Mouse (Mus musculus) hindbrain, embryonic 13.5 days (tissue): ENCODE results near the gene Cuedc2. TPM values are rescaled to one million over a fixed set of nuclear protein-coding genes. Genes with fewer than 3 reads are reported as not detected.
A peak's percentile ranks its signal among the peaks of the same experiment; 100 is the strongest.

Experiments
- ATAC-seq: fragments of 200-750 bp; cut with Nextera tagmentation; 2 replicates; pipeline ENCODE4 v1.8.0; 2017; ENCODE audit warnings: moderate TSS enrichment; ENCODE audit not compliant: low FRiP score
- H3K27ac ChIP-seq: fragments of 300-500 bp; sonication (generic); 2 replicates; pipeline ENCODE4 v1.5.1; 2015; ENCODE audit warnings: inconsistent platforms, mild to moderate bottlenecking, moderate library complexity
- H3K27me3 ChIP-seq: fragments of 300-500 bp; sonication (generic); 2 replicates; pipeline ENCODE4 v1.6.1; 2015; ENCODE audit warnings: mild to moderate bottlenecking, inconsistent platforms
- H3K36me3 ChIP-seq: fragments of 300-500 bp; sonication (generic); 2 replicates; pipeline ENCODE4 v1.6.1; 2015; ENCODE audit warnings: mild to moderate bottlenecking, inconsistent platforms
- H3K4me1 ChIP-seq: fragments of 300-500 bp; sonication (generic); replicated peaks from 2 replicates; pipeline ENCODE4 v1.6.1; 2015; ENCODE audit warnings: inconsistent platforms
- H3K4me2 ChIP-seq: fragments of 300-500 bp; sonication (generic); 2 replicates; pipeline ENCODE4 v1.6.1; 2015; ENCODE audit warnings: inconsistent platforms, mild to moderate bottlenecking, moderate library complexity
- H3K4me3 ChIP-seq: fragments of 300-500 bp; sonication (generic); 2 replicates; pipeline ENCODE4 v1.5.1; 2015; ENCODE audit warnings: mild to moderate bottlenecking, inconsistent platforms
- H3K9ac ChIP-seq: fragments of 300-500 bp; sonication (generic); 2 replicates; pipeline ENCODE4 v1.6.1; 2015; ENCODE audit warnings: mild to moderate bottlenecking, inconsistent platforms
- H3K9me3 ChIP-seq: fragments of 300-500 bp; sonication (generic); 2 replicates; pipeline ENCODE4 v1.6.1; 2016; ENCODE audit warnings: inconsistent platforms
- WGBS: fragments of 180-500 bp; shearing (Covaris S2); methylation state at CpG from one replicate; pipeline ENCODE4 v1.1.7; 2015; 5-methylcytosine and 5-hydroxymethylcytosine counted together
- polyA plus RNA-seq: library from polyadenylated mRNA; unstranded; fragments of >200 nt; fragmentation: Nextera tagmentation; extraction: Ambion mirVana; gene quantifications from 2 replicates; pipeline ENCODE4 v1.2.1, GENCODE M21; 2015

Gene Cuedc2
- polyA plus RNA-seq, 1 experiment from 2014 or later: 326 TPM

DNA sequence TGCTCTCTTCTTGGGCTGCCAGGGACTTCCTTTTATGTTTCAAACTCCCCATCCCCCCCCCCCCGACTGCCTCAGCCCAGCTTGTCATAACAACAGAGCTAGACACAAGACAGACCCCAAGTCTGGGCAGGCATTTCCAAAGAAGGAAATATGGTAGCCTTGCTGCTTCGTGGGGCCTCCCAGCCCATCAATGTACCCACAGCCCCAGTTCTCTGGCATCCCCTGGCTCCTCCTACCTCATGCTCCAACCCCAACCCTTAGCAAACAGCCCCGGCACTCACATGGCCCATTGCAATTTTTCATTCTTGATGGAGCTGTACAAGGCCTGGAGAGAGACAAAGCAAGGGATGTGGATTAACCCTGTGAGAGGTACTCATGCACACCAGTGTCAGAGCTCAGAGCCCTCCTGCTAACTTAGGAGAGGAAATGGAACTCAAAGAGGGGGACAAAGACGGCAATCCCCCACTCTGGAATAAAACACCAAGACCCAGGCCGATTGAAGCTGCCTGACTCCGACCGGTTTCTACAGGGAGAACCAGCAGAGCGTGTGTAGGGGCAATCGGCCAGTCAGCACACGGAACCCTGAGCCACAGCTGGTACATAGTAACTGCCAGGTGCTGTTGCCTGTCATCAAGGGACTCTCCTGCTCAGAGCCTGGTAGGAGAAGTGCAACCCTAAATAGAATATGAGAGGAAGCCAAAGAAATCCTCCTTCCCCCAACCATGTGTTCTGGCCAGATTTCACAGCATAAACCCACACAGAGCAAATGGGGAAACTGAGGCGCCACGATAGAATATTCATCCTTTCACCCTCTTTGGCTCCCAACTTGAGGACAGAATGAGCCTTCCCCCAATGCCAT lies 22.5 kb downstream of the Cuedc2 start:
- peak overlapping the region; percentile 84 for H3K9ac ChIP-seq

DNA sequence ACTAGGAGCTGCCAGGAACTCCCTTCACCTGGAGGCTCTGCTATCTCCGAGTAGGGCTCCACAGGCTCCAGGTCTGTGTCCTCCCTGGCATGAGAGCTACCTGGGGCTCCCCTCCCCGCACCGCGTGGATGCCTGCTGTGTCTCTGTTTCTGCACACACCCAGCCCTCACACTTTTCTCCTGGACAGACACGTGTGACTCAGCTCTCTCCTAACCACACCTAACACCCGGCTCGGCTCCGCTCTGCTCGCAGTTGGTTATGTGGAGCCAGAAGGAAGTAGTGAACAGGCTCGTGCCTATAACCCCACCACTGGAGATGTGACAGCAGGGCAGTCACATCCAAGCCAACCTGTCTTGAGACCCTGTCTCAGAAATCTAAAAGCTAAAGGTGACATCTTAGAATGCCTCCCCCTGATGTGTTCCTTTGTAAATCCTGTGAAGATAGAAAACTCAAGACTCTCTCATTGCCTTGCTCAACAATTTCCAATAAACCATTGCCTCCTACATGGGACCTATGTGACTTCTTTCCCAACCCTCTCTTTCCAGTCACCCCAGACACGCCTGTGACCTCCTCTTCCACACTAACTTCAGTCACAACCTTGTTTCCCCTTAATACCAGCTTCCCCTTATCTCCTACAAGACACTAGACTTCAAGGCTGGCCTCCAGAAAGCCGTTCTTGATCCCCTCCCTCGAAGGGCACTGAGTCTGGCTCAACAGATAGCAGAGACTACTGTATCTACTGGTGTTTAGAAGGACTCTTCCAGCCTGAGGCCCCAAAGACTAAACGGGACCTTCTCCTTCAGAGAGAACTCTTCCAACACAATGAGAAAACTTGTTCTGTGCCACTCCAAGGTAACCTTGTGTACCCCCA lies 23.4 kb downstream of the Cuedc2 start:
- no peak overlapping the region for H3K9ac ChIP-seq
- no peak for ATAC-seq
- H3K4me1 ChIP-seq: peaks cover 48% of the 10 kb centered on the region
- peaks cover 47% of the 10 kb centered on the region for H3K36me3 ChIP-seq
- H3K27me3 ChIP-seq: peaks cover 94% of the 10 kb centered on the region
- WGBS: 49% methylated on average over 14 of the region's 14 CpGs
- no peak overlapping the region for H3K4me2 ChIP-seq
- H3K27ac ChIP-seq: no peak overlapping the region
- H3K4me3 ChIP-seq: no peak overlapping the region
- no peaks in the 10 kb centered on the region for H3K9me3 ChIP-seq

More for the DNA sequence above, 22.5 kb downstream of the Cuedc2 start:
- peaks cover 57% of the 10 kb centered on the region for H3K4me1 ChIP-seq
- ATAC-seq: no peak
- H3K27ac ChIP-seq: no peak overlapping the region
- WGBS: 47% methylated on average over 12 of the region's 12 CpGs
- peak overlapping the region; percentile 76 for H3K4me2 ChIP-seq
- peaks cover 41% of the 10 kb centered on the region for H3K36me3 ChIP-seq
- H3K4me3 ChIP-seq: peak overlapping the region; percentile 57
- peaks cover 95% of the 10 kb centered on the region for H3K27me3 ChIP-seq
- no peaks in the 10 kb centered on the region for H3K9me3 ChIP-seq

DNA sequence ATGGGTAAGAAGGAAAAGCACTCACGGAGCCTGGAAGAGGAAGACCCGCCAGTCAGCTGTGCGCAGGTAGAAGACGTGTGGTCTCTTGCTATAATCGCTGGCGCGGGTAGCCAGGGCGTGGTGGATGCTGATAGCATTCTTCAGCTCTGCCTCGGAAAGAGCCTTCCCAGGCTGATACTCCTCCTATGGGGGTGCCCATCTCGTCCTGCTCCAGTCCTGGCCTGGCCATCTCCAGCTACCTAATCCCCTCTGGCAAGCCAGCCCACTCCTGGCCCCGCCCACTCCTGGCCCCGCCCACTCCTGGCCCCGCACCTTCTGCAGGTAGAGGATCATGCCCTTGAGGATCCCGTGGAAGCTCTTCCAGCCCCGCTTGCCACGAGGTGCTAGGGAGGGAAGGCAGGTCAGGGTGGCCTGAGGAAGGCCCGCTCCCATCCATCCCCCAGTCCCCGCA lies 24.3 kb downstream of the Cuedc2 start:
- Histone ChIP-seq H3K36me3 (peaks cover 47% of the 10 kb centered on the region), H3K4me3 (no peak overlapping the region), H3K9ac (no peak overlapping the region), H3K9me3 (no peaks in the 10 kb centered on the region), H3K27ac (no peak overlapping the region), H3K27me3 (peaks cover 92% of the 10 kb centered on the region), H3K4me2 (no peak overlapping the region), H3K4me1 (peaks cover 41% of the 10 kb centered on the region)
- no peak for ATAC-seq
- WGBS: 15% methylated on average over 18 of the region's 18 CpGs

DNA sequence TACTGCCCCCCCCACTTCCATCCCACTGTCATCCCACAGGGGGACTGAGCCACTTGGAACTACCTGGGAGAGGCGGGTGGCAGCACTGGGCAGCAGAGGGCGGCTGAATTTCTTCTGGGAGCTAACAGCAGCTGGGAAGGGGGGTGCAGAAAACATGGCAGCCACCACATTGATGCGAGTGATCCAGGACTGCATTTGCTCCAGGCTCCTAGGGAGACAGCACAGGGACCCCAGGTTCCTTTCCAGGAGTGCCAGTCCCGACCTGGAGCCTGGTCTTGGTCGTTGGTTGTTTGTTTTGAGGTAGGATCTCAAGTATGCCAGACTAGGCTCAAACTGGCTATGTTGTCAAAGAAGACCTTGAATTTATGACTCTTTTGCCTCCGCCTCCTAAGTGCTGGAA lies 24.9 kb downstream of the Cuedc2 start:
- no peak overlapping the region for H3K27ac ChIP-seq

DNA sequence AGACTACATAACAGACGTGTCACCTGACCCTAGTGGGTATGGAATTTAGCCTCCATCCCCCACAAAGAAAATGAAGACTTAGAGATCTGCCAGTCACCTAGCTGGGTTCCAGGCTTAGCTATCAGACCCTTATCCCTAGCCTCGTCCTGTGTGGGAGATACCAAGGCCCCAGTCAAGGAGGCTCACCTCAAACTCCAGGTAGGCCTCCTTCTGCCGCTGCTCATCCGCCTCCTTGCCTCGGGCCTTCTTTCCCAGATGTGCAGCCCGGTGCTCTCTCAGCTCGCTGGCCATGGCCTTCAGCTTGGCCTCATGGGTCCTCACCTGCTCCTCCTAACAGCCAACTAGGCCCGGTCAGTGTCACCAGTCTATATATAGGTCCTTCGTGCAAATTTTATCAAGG lies 25.4 kb downstream of the Cuedc2 start:
- 86% methylated on average over 9 of the region's 9 CpGs for WGBS
- Histone ChIP-seq H3K4me1 (peaks cover 37% of the 10 kb centered on the region), H3K4me2 (no peak overlapping the region), H3K9ac (no peak overlapping the region), H3K27ac (no peak overlapping the region), H3K36me3 (peaks cover 47% of the 10 kb centered on the region), H3K9me3 (no peaks in the 10 kb centered on the region), H3K4me3 (no peak overlapping the region), H3K27me3 (peaks cover 90% of the 10 kb centered on the region)
- no peak for ATAC-seq

More for the DNA sequence above, 24.9 kb downstream of the Cuedc2 start:
- no peak for ATAC-seq
- Histone ChIP-seq H3K4me1 (peaks cover 40% of the 10 kb centered on the region), H3K4me2 (no peak overlapping the region), H3K27me3 (peaks cover 90% of the 10 kb centered on the region), H3K4me3 (no peak overlapping the region), H3K9me3 (no peaks in the 10 kb centered on the region), H3K36me3 (peaks cover 47% of the 10 kb centered on the region), H3K9ac (no peak overlapping the region)
- 74% methylated on average over 6 of the region's 6 CpGs for WGBS

DNA sequence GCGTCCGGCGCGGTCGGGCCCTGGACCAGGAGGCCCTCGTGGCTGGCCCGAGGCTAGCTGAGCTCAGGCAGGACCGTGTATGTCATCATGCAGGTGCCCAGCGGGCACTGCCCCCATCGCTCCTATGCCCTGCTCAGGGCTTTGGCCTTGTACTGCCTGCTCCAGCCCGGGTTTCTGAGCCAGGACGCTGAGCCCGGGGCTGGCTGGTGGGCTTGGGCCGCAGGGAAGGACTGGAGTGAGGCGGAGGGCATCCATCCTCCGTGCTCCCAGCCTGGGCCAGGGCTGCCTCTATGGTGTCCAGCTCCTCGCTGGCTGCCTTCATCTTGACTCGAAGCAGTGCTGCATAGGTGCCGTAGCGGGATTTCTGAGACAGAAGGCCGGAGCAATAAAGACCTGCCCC lies 25.9 kb downstream of the Cuedc2 start:
- Histone ChIP-seq H3K27me3 (peaks cover 90% of the 10 kb centered on the region), H3K4me3 (no peak overlapping the region), H3K9me3 (no peaks in the 10 kb centered on the region), H3K4me1 (peaks cover 31% of the 10 kb centered on the region), H3K36me3 (peaks cover 47% of the 10 kb centered on the region), H3K27ac (no peak overlapping the region), H3K4me2 (no peak overlapping the region), H3K9ac (0 out of 2 replicates have a peak overlapping the region, but pooled peaks have one; percentile 13)
- ATAC-seq: no peak
- 89% methylated on average over 21 of the region's 21 CpGs for WGBS

DNA sequence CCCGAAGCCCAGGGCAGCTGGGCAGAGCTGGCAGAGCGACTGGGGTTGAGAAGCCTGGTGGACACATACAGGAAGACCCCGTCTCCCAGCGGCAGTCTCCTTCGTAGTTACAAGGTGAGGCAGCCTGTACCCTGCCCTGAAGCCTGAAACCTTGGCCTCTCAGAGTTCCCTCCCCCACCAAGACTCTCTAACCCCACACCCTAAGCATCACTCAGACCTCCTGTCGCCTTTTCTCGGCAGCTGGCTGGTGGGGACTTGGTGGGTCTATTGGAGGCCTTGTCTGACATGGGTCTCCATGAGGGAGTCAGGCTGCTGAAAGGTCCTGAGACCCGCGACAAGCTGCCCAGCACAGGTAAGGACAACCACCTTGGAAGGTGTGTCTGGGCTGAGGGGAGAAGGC lies 27.2 kb downstream of the Cuedc2 start:
- WGBS: 90% methylated on average over 9 of the region's 9 CpGs
- H3K27ac ChIP-seq: no peak overlapping the region
- H3K9me3 ChIP-seq: no peaks in the 10 kb centered on the region
- H3K4me1 ChIP-seq: peaks cover 19% of the 10 kb centered on the region
- H3K9ac ChIP-seq: no peak overlapping the region
- no peak for ATAC-seq
- H3K27me3 ChIP-seq: peaks cover 90% of the 10 kb centered on the region
- no peak overlapping the region for H3K4me3 ChIP-seq
- H3K36me3 ChIP-seq: peaks cover 47% of the 10 kb centered on the region
- H3K4me2 ChIP-seq: no peak overlapping the region

DNA sequence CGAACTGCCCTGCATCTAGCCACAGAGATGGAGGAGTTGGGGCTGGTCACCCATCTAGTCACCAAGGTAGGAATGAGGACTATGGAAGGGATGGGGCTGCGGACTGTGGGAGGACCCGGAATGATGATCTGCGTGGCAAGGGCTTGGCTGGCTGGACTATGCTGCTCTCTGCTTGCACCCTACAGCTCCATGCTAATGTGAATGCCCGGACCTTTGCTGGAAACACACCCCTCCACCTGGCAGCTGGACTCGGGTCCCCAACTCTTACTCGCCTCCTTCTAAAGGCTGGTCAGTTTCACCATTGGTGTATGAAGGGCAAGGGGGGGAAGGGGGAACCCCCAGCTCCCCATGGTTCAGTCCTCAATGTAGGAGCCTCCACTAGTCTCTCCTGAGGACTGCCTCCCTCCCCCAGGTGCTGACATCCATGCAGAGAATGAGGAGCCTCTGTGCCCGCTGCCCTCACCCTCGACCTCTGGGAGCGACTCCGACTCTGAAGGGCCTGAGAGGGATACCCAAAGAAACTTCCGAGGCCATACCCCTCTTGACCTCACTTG lies 28.1 kb downstream of the Cuedc2 start:
- Histone ChIP-seq H3K4me3 (no peak overlapping the region), H3K4me2 (no peak overlapping the region), H3K9ac (no peak overlapping the region), H3K4me1 (peaks cover 19% of the 10 kb centered on the region), H3K36me3 (peaks cover 47% of the 10 kb centered on the region), H3K27ac (no peak overlapping the region), H3K27me3 (peaks cover 90% of the 10 kb centered on the region), H3K9me3 (no peaks in the 10 kb centered on the region)
- 88% methylated on average over 12 of the region's 12 CpGs for whole genome bisulfite sequencing
- no peak for ATAC-seq

DNA sequence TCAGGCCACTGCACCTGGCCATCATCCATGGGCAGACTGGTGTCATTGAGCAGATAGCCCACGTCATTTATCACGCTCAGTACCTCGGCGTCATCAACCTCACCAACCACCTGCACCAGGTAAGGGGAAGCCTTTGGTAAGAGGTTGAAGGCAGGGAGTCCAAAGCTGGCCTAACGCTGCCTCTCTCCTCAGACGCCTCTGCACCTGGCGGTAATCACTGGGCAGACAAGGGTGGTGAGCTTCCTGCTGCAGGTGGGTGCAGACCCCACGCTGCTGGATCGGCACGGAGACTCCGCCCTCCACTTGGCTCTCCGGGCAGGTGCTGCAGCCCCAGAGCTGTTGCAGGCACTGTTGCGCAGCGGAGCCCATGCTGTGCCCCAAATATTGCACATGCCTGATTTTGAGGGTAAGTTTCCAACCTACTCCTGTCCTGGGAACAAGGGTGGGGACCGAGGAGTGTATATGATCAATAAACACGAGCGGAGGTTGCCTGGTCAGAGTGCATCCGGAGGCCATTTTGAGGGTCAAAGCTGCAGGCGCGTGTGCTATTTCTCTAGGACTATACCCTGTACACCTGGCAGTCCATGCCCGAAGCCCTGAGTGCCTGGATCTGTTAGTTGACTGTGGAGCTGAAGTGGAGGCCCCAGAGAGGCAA lies 28.7 kb downstream of the Cuedc2 start:
- 87% methylated on average over 21 of the region's 21 CpGs for WGBS
- H3K4me2 ChIP-seq: no peak overlapping the region
- peaks cover 23% of the 10 kb centered on the region for H3K4me1 ChIP-seq
- no peak overlapping the region for H3K4me3 ChIP-seq
- peaks cover 90% of the 10 kb centered on the region for H3K27me3 ChIP-seq
- no peaks in the 10 kb centered on the region for H3K9me3 ChIP-seq
- ATAC-seq: no peak
- no peak overlapping the region for H3K9ac ChIP-seq
- no peak overlapping the region for H3K27ac ChIP-seq
- peaks cover 45% of the 10 kb centered on the region for H3K36me3 ChIP-seq

DNA sequence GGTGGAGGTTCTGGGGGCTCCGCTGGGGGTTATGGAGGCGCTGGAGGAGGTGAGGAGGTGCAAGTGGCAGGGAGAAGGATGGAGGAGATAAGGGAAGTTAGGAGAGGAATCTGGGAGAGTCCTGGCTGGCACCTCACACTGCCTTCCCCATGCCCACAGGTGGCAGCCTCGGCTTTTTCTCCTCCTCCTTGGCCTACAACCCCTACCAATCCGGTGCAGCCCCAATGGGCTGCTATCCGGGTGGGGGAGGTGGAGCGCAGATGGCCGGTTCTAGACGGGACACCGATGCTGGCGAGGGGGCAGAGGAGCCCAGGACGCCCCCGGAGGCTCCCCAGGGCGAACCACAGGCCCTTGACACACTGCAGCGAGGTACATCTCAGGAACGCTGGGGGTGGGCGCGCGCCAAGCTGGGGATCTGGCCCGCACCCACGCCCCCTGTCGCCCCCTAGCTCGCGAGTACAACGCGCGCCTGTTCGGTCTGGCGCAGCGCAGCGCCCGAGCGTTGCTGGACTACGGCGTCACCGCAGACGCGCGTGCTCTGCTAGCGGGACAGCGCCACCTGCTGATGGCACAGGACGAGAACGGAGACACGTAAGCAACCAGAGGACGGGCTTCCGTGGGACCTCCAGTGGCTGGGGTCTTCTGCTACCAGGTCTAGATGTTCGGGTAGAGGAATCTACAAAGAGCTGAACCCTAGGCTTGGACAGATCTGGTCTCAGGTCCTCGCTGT lies 29.6 kb downstream of the Cuedc2 start:
- peak overlapping the region; percentile 44 for H3K4me3 ChIP-seq
- peak overlapping the region; percentile 78 for H3K4me2 ChIP-seq
- H3K4me1 ChIP-seq: peaks cover 32% of the 10 kb centered on the region
- peak overlapping the region; percentile 74 for H3K9ac ChIP-seq
- WGBS: 2% methylated on average over 47 of the region's 47 CpGs
- H3K36me3 ChIP-seq: peaks cover 36% of the 10 kb centered on the region
- no peak overlapping the region for H3K27ac ChIP-seq
- no peaks in the 10 kb centered on the region for H3K9me3 ChIP-seq
- H3K27me3 ChIP-seq: peaks cover 84% of the 10 kb centered on the region
- peak; percentile 59 for ATAC-seq

DNA sequence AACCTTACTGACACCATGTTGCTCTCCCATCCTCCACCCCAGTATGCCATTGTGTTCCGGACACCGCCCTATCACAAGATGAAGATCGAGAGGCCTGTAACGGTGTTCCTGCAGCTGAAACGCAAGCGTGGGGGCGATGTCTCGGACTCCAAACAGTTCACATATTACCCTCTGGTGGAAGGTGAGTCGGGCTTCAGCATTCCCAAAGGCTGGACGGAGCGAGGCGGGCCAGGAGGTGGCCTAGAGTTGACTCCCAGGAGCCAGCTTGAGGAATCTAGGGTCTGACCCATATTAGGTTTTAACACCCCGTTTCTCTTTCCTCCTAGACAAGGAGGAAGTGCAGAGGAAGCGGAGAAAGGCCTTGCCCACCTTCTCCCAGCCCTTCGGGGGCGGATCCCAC lies 30.2 kb downstream of the Cuedc2 start:
- WGBS: 54% methylated on average over 16 of the region's 16 CpGs
- H3K4me3 ChIP-seq: peak overlapping the region; percentile 44; the same call in 1 of the 2 replicates
- no peak for ATAC-seq

More for the DNA sequence above, 30.2 kb downstream of the Cuedc2 start:
- H3K36me3 ChIP-seq: peaks cover 30% of the 10 kb centered on the region
- no peak overlapping the region for H3K27ac ChIP-seq
- H3K4me2 ChIP-seq: peak overlapping the region; percentile 78
- H3K9ac ChIP-seq: no peak overlapping the region
- peaks cover 34% of the 10 kb centered on the region for H3K4me1 ChIP-seq
- H3K9me3 ChIP-seq: no peaks in the 10 kb centered on the region
- peaks cover 78% of the 10 kb centered on the region for H3K27me3 ChIP-seq
